Mouse (Mus musculus) limb, embryonic 15.5 days (tissue): ENCODE measurements around the gene Ddx46. TPM values are rescaled to one million over a fixed set of nuclear protein-coding genes. Genes with fewer than 3 reads are reported as not detected.
"Not testable (repeated sequence)": the region's sequence is repeated elsewhere in the genome, so short reads cannot be mapped to it uniquely, and the experiment has no call there.

Experiments used
- ATAC-seq: fragments of 200-750 bp; cut with Nextera tagmentation; 2 replicates; pipeline ENCODE4 v1.8.0; 2017; ENCODE audit warnings: low read depth, moderate TSS enrichment; ENCODE audit not compliant: insufficient number of reproducible peaks, low FRiP score, low TSS enrichment
- H3K27ac ChIP-seq: fragments of 300-500 bp; sonication (generic); 2 replicates; pipeline ENCODE4 v1.5.1; 2015; ENCODE audit warnings: moderate library complexity, mild to moderate bottlenecking, inconsistent platforms
- H3K27me3 ChIP-seq: fragments of 300-500 bp; sonication (generic); 2 replicates; pipeline ENCODE4 v1.6.1; 2015; ENCODE audit warnings: inconsistent platforms
- H3K36me3 ChIP-seq: fragments of 300-500 bp; sonication (generic); 2 replicates; pipeline ENCODE4 v1.6.1; 2015; ENCODE audit warnings: inconsistent platforms
- H3K4me1 ChIP-seq: fragments of 300-500 bp; sonication (generic); 2 replicates; pipeline ENCODE4 v1.6.1; 2015; ENCODE audit warnings: inconsistent platforms
- H3K4me2 ChIP-seq: fragments of 300-500 bp; sonication (generic); 2 replicates; pipeline ENCODE4 v1.6.1; 2015; ENCODE audit warnings: mild to moderate bottlenecking, inconsistent platforms
- H3K4me3 ChIP-seq: fragments of 300-500 bp; sonication (generic); 2 replicates; pipeline ENCODE4 v1.5.1; 2015; ENCODE audit warnings: mild to moderate bottlenecking, inconsistent platforms
- H3K9ac ChIP-seq: fragments of 300-500 bp; sonication (generic); 2 replicates; pipeline ENCODE4 v1.6.1; 2015; ENCODE audit warnings: inconsistent platforms
- H3K9me3 ChIP-seq: fragments of 300-500 bp; sonication (generic); 2 replicates; pipeline ENCODE4 v1.6.1; 2016; ENCODE audit warnings: inconsistent platforms
- WGBS: fragments of 180-500 bp; shearing (Covaris S2); methylation state at CpG from one replicate; pipeline ENCODE4 v1.1.7; 2015; 5-methylcytosine and 5-hydroxymethylcytosine counted together
- polyA plus RNA-seq: library from polyadenylated mRNA; unstranded; fragments of >200 nt; fragmentation: Nextera tagmentation; extraction: Ambion mirVana; gene quantifications from 2 replicates; pipeline ENCODE4 v1.2.1, GENCODE M21; 2015

Gene Ddx46
- polyA plus RNA-seq, 1 experiment from 2014 or later, result 33.4 TPM

- Histone ChIP-seq H3K4me2 (no peak overlapping the region), H3K36me3 (peaks cover 72% of the 10 kb centered on the region), H3K9me3 (no peaks in the 10 kb centered on the region), H3K27me3 (no peaks in the 10 kb centered on the region), H3K9ac (no peak overlapping the region), H3K27ac (no peak overlapping the region), H3K4me1 (no peaks in the 10 kb centered on the region), H3K4me3 (no peak overlapping the region)
- WGBS, result 95% methylated on average over 2 of the region's 2 CpGs
- ATAC-seq, result no peak
Measured at GRCm38 (mm10) chr13:55607624-55608006, 27.2 kb upstream of the Ddx46 start.

GRCm38 (mm10) chr13:55611996-55612395, 22.8 kb upstream of the Ddx46 start:
- 36% methylated on average over 7 of the region's 7 CpGs for WGBS
- Histone ChIP-seq H3K4me3 (no peak overlapping the region), H3K27ac (no peak overlapping the region), H3K36me3 (peaks cover 41% of the 10 kb centered on the region), H3K4me2 (no peak overlapping the region), H3K27me3 (no peaks in the 10 kb centered on the region), H3K9ac (no peak overlapping the region), H3K4me1 (no peaks in the 10 kb centered on the region), H3K9me3 (no peaks in the 10 kb centered on the region)
- no peak for ATAC-seq

GRCm38 (mm10) chr13:55613471-55613870, 21.4 kb upstream of the Ddx46 start:
- Histone ChIP-seq H3K36me3 (peaks cover 27% of the 10 kb centered on the region), H3K27ac (no peak overlapping the region), H3K9ac (no peak overlapping the region), H3K9me3 (no peaks in the 10 kb centered on the region), H3K27me3 (no peaks in the 10 kb centered on the region), H3K4me3 (no peak overlapping the region), H3K4me2 (no peak overlapping the region), H3K4me1 (no peaks in the 10 kb centered on the region)
- no peak for ATAC-seq
- WGBS, result 48% methylated on average over 5 of the region's 5 CpGs

- Histone ChIP-seq H3K4me3 (no peak overlapping the region), H3K27ac (no peak overlapping the region), H3K4me2 (no peak overlapping the region), H3K9me3 (no peaks in the 10 kb centered on the region), H3K27me3 (no peaks in the 10 kb centered on the region), H3K36me3 (no peaks in the 10 kb centered on the region; the same call in 1 of the 2 replicates), H3K9ac (no peak overlapping the region), H3K4me1 (peaks cover 13% of the 10 kb centered on the region)
- WGBS, result 90% methylated on average over 4 of the region's 4 CpGs
- no peak for ATAC-seq
Measured at GRCm38 (mm10) chr13:55619328-55619727, 15.5 kb upstream of the Ddx46 start.

GRCm38 (mm10) chr13:55620275-55620674, 14.6 kb upstream of the Ddx46 start:
- H3K27me3 ChIP-seq, result no peaks in the 10 kb centered on the region
- H3K36me3 ChIP-seq, result peaks cover 5% of the 10 kb centered on the region; the same call in 1 of the 2 replicates
- H3K9ac ChIP-seq, result no peak overlapping the region
- H3K9me3 ChIP-seq, result no peaks in the 10 kb centered on the region
- no peak overlapping the region for H3K27ac ChIP-seq
- H3K4me2 ChIP-seq, result no peak overlapping the region
- no peak overlapping the region for H3K4me3 ChIP-seq
- peaks cover 18% of the 10 kb centered on the region for H3K4me1 ChIP-seq
- no peak for ATAC-seq
- 74% methylated on average over 2 of the region's 2 CpGs for WGBS

- peak overlapping the region; percentile 61 for H3K4me2 ChIP-seq
- peak overlapping the region; percentile 35 for H3K9ac ChIP-seq
- not testable (repeated sequence) for H3K9me3 ChIP-seq, H3K27me3 ChIP-seq
- peaks cover 18% of the 10 kb centered on the region for H3K4me1 ChIP-seq
- peaks cover 19% of the 10 kb centered on the region for H3K36me3 ChIP-seq
- peak overlapping the region; percentile 68 for H3K4me3 ChIP-seq
- 0 out of 2 replicates have a peak, but pooled peaks have one; percentile 9 for ATAC-seq
- H3K27ac ChIP-seq, result peak overlapping the region; percentile 87
- WGBS, result 21% methylated on average over 20 of the region's 20 CpGs
Measured at GRCm38 (mm10) chr13:55622156-55622648, 12.6 kb upstream of the Ddx46 start.

- Histone ChIP-seq H3K27me3 (no peaks in the 10 kb centered on the region), H3K4me3 (peak within 1 kb of the TSS; percentile 68), H3K4me2 (peak within 1 kb of the TSS; percentile 61), H3K4me1 (peaks cover 18% of the 10 kb centered on the region), H3K9me3 (no peaks in the 10 kb centered on the region), H3K36me3 (peaks cover 21% of the 10 kb centered on the region), H3K27ac (peak within 1 kb of the TSS; percentile 87), H3K9ac (peak within 1 kb of the TSS; percentile 67)
- peak; percentile 92 for ATAC-seq
- under 1% methylated on average over 59 of the region's 59 CpGs for WGBS
Measured at GRCm38 (mm10) chr13:55622649-55623541, 11.9 kb upstream of the Ddx46 start, which contains the start of gene Caml. Gene Caml, plus strand, starts transcription at chr13:55623005.

GRCm38 (mm10) chr13:55635146-55635571, 332 bp downstream of the Ddx46 start:
- Histone ChIP-seq H3K4me1 (peaks cover 15% of the 10 kb centered on the region), H3K36me3 (peaks cover 57% of the 10 kb centered on the region), H3K9me3 (no peaks in the 10 kb centered on the region), H3K4me3 (peak overlapping the region; percentile 98), H3K4me2 (peak overlapping the region; percentile 69), H3K9ac (peak overlapping the region; percentile 93), H3K27me3 (no peaks in the 10 kb centered on the region), H3K27ac (no peak overlapping the region)
- ATAC-seq, result 0 out of 2 replicates have a peak, but pooled peaks have one; percentile 55
- 0% methylated on average over 40 of the region's 40 CpGs for WGBS

- no peak for ATAC-seq
- Histone ChIP-seq H3K4me3 (peak overlapping the region; percentile 98), H3K4me2 (0 out of 2 replicates have a peak overlapping the region, but pooled peaks have one; percentile 2), H3K27ac (no peak overlapping the region), H3K27me3 (no peaks in the 10 kb centered on the region), H3K9ac (no peak overlapping the region), H3K36me3 (peaks cover 57% of the 10 kb centered on the region), H3K9me3 (no peaks in the 10 kb centered on the region), H3K4me1 (peaks cover 15% of the 10 kb centered on the region)
- 89% methylated on average over 14 of the region's 14 CpGs for WGBS
Measured at GRCm38 (mm10) chr13:55636185-55636983, 1.6 kb downstream of the Ddx46 start.

- peaks cover 66% of the 10 kb centered on the region for H3K36me3 ChIP-seq
- H3K9me3 ChIP-seq, H3K27ac ChIP-seq, H3K27me3 ChIP-seq, H3K4me3 ChIP-seq, ATAC-seq, H3K9ac ChIP-seq, H3K4me2 ChIP-seq, H3K4me1 ChIP-seq: not testable (repeated sequence)
- WGBS, result 45% methylated on average over 8 of the region's 8 CpGs
Measured at GRCm38 (mm10) chr13:55640480-55640879, 5.7 kb downstream of the Ddx46 start.

GRCm38 (mm10) chr13:55644525-55644924, 9.7 kb downstream of the Ddx46 start:
- no peak for ATAC-seq
- Histone ChIP-seq H3K27ac (no peak overlapping the region), H3K4me2 (no peak overlapping the region), H3K9me3 (no peaks in the 10 kb centered on the region), H3K4me1 (no peaks in the 10 kb centered on the region), H3K9ac (no peak overlapping the region), H3K4me3 (no peak overlapping the region), H3K36me3 (peaks cover 82% of the 10 kb centered on the region), H3K27me3 (no peaks in the 10 kb centered on the region)
- 88% methylated on average over 2 of the region's 2 CpGs for WGBS
